Mouse (Mus musculus) MEL (cell line): ENCODE data around the gene Myh10. TPM values are rescaled to one million over a fixed set of nuclear protein-coding genes. Genes with fewer than 3 reads are reported as not detected.

ENCODE experiments used
- DNase-seq: peaks from one replicate; pipeline ENCODE4 v3.0.0; 2011; ENCODE audit warnings: low read depth, low spot score
- H3K27ac ChIP-seq: 2 replicates; pipeline ENCODE4 v1.5.1; 2012; ENCODE audit warnings: low read depth, mild to moderate bottlenecking, control low read depth, low read length, moderate library complexity; ENCODE audit not compliant: control insufficient read depth
- H3K27me3 ChIP-seq, 2 experiments: fragments of 150-350 bp in 1 of 2; sonication (generic) in 1 of 2; 2 replicates each; pipeline ENCODE4 v1.6.1; 2012; ENCODE audit warnings: low read length in 2 of 2, mild to moderate bottlenecking in 2 of 2, improper control_type of control experiment in 1 of 2, moderate library complexity in 1 of 2; ENCODE audit not compliant: insufficient read depth in 2 of 2, control insufficient read depth in 1 of 2
- H3K36me3 ChIP-seq, 2 experiments: 2 replicates each; pipeline ENCODE4 v1.6.1; 2012 to 2014; ENCODE audit warnings: low read length in 2 of 2, improper control_type of control experiment in 1 of 2, inconsistent platforms in 1 of 2, mild to moderate bottlenecking in 1 of 2; ENCODE audit not compliant: insufficient read depth in 2 of 2, control insufficient read depth in 1 of 2
- H3K4me1 ChIP-seq, 2 experiments: fragments of 150-350 bp in 1 of 2; sonication (generic) in 1 of 2; 2 replicates each; pipeline ENCODE4 v1.6.1; 2012; ENCODE audit warnings: low read length in 2 of 2, improper control_type of control experiment in 1 of 2, mild to moderate bottlenecking in 1 of 2; ENCODE audit not compliant: insufficient read depth in 2 of 2, control insufficient read depth in 1 of 2
- H3K4me3 ChIP-seq, 2 experiments: fragments of 150-350 bp in 1 of 2; sonication (generic) in 1 of 2; 2 replicates each; pipeline ENCODE4 v1.5.1; 2012; ENCODE audit warnings: low read depth in 2 of 2, low read length in 2 of 2, mild to moderate bottlenecking in 2 of 2, moderate library complexity in 2 of 2, control low read depth in 1 of 2, improper control_type of control experiment in 1 of 2; ENCODE audit not compliant: control insufficient read depth in 1 of 2, insufficient read depth in 1 of 2
- H3K79me2 ChIP-seq: 2 replicates; pipeline ENCODE4 v1.6.1; 2012; ENCODE audit warnings: mild to moderate bottlenecking, low read length, moderate library complexity; ENCODE audit not compliant: control insufficient read depth, poor library complexity, insufficient read depth
- H3K9ac ChIP-seq: 2 replicates; pipeline ENCODE4 v1.6.1; 2012; ENCODE audit warnings: low read depth, mild to moderate bottlenecking, control low read depth, low read length, moderate library complexity; ENCODE audit not compliant: control insufficient read depth, poor library complexity, severe bottlenecking
- H3K9me3 ChIP-seq: fragments of 150-350 bp; sonication (generic); replicated peaks from 2 replicates; pipeline ENCODE4 v1.6.1; 2012; ENCODE audit warnings: mild to moderate bottlenecking, low read length, improper control_type of control experiment, moderate library complexity; ENCODE audit not compliant: insufficient read depth
- CHD1 ChIP-seq: IDR thresholded peaks from 2 replicates; pipeline ENCODE4 v1.6.1; 2012; ENCODE audit warnings: low read depth, mild to moderate bottlenecking, inconsistent platforms, low read length, improper control_type of control experiment
- E2F4 ChIP-seq: IDR thresholded peaks from 2 replicates; pipeline ENCODE4 v1.6.1; 2011; ENCODE audit warnings: low read depth, low read length, improper control_type of control experiment, borderline replicate concordance
- EP300 ChIP-seq, 2 experiments: IDR thresholded peaks; 2 replicates each; pipeline ENCODE4 v1.6.1; 2011; ENCODE audit warnings: improper control_type of control experiment in 2 of 2, low read length in 2 of 2, low read depth in 1 of 2, mild to moderate bottlenecking in 1 of 2
- ETS1 ChIP-seq: IDR thresholded peaks from 2 replicates; pipeline ENCODE4 v1.6.1; 2012; ENCODE audit warnings: low read depth, mild to moderate bottlenecking, inconsistent platforms, low read length, improper control_type of control experiment, moderate library complexity
- GABPA ChIP-seq: IDR thresholded peaks from 2 replicates; pipeline ENCODE4 v1.6.1; 2012; ENCODE audit warnings: low read depth, mild to moderate bottlenecking, inconsistent platforms, low read length, improper control_type of control experiment, moderate library complexity
- GATA1 ChIP-seq: IDR thresholded peaks from 2 replicates; pipeline ENCODE4 v1.6.1; 2011; ENCODE audit warnings: low read depth, low read length, improper control_type of control experiment
- HCFC1 ChIP-seq: IDR thresholded peaks from 2 replicates; pipeline ENCODE4 v1.6.1; 2012; ENCODE audit warnings: low read depth, mild to moderate bottlenecking, inconsistent platforms, low read length, improper control_type of control experiment, moderate library complexity
- MAX ChIP-seq: IDR thresholded peaks from 2 replicates; pipeline ENCODE4 v1.6.1; 2011; ENCODE audit warnings: low read length, improper control_type of control experiment
- MEF2A ChIP-seq: IDR thresholded peaks from 2 replicates; pipeline ENCODE4 v1.6.1; 2014; ENCODE audit warnings: low read depth, mild to moderate bottlenecking, inconsistent platforms, low read length, improper control_type of control experiment; ENCODE audit not compliant: poor library complexity, insufficient replicate concordance, severe bottlenecking; ENCODE audit errors: extremely low read depth
- MXI1 ChIP-seq: IDR thresholded peaks from 2 replicates; pipeline ENCODE4 v1.6.1; 2011; ENCODE audit warnings: mild to moderate bottlenecking, low read depth, low read length, improper control_type of control experiment
- MYB ChIP-seq: IDR thresholded peaks from 2 replicates; pipeline ENCODE4 v1.6.1; 2011; ENCODE audit warnings: mild to moderate bottlenecking, low read depth, low read length, improper control_type of control experiment
- NRF1 ChIP-seq: IDR thresholded peaks from 2 replicates; pipeline ENCODE4 v1.6.1; 2014; ENCODE audit warnings: low read depth, mild to moderate bottlenecking, inconsistent platforms, low read length, improper control_type of control experiment, moderate library complexity; ENCODE audit not compliant: poor library complexity, insufficient read depth, severe bottlenecking
- POLR2A ChIP-seq, 2 experiments: IDR thresholded peaks; 2 replicates each; pipeline ENCODE4 v1.6.1; 2011 to 2012; ENCODE audit warnings: low read length in 2 of 2, mild to moderate bottlenecking in 2 of 2, control low read depth in 1 of 2, improper control_type of control experiment in 1 of 2, low read depth in 1 of 2, moderate library complexity in 1 of 2; ENCODE audit not compliant: control insufficient read depth in 1 of 2, insufficient read depth in 1 of 2, poor library complexity in 1 of 2
- POLR2AphosphoS2 ChIP-seq: IDR thresholded peaks from 2 replicates; pipeline ENCODE4 v1.6.1; 2011; ENCODE audit warnings: low read length, improper control_type of control experiment
- POLR2AphosphoS5 ChIP-seq: IDR thresholded peaks from 2 replicates; pipeline ENCODE4 v1.6.1; 2012; ENCODE audit warnings: low read depth, borderline replicate concordance, mild to moderate bottlenecking, inconsistent platforms, low read length, moderate library complexity, mixed read lengths
- RAD21 ChIP-seq: IDR thresholded peaks from 2 replicates; pipeline ENCODE4 v1.6.1; 2011; ENCODE audit warnings: mild to moderate bottlenecking, low read depth, low read length, improper control_type of control experiment
- RCOR1 ChIP-seq: IDR thresholded peaks from 2 replicates; pipeline ENCODE4 v1.6.1; 2012; ENCODE audit warnings: low read depth, mild to moderate bottlenecking, inconsistent platforms, low read length, improper control_type of control experiment
- SIN3A ChIP-seq: IDR thresholded peaks from 2 replicates; pipeline ENCODE4 v1.6.1; 2012; ENCODE audit warnings: low read length, improper control_type of control experiment, inconsistent platforms
- SMC3 ChIP-seq: IDR thresholded peaks from 2 replicates; pipeline ENCODE4 v1.6.1; 2011; ENCODE audit warnings: low read depth, low read length, improper control_type of control experiment
- TBP ChIP-seq: IDR thresholded peaks from 2 replicates; pipeline ENCODE4 v1.8.0; 2011; ENCODE audit warnings: low read depth, low read length, improper control_type of control experiment
- TCF12 ChIP-seq: IDR thresholded peaks from 2 replicates; pipeline ENCODE4 v1.6.1; 2014; ENCODE audit warnings: low read depth, mild to moderate bottlenecking, inconsistent platforms, low read length, improper control_type of control experiment, moderate library complexity
- UBTF ChIP-seq: IDR thresholded peaks from 2 replicates; pipeline ENCODE4 v1.6.1; 2012; ENCODE audit warnings: low read depth, mild to moderate bottlenecking, inconsistent platforms, low read length, improper control_type of control experiment, moderate library complexity, borderline replicate concordance; ENCODE audit not compliant: insufficient read depth
- ZKSCAN1 ChIP-seq: IDR thresholded peaks from 2 replicates; pipeline ENCODE4 v1.6.1; 2012; ENCODE audit warnings: low read depth, mild to moderate bottlenecking, inconsistent platforms, low read length, improper control_type of control experiment, moderate library complexity
- ZMIZ1 ChIP-seq: IDR thresholded peaks from 2 replicates; pipeline ENCODE4 v1.6.1; 2012; ENCODE audit warnings: low read depth, mild to moderate bottlenecking, inconsistent platforms, low read length, improper control_type of control experiment, moderate library complexity
- polyA plus RNA-seq, 2 experiments: library from polyadenylated mRNA; stranded (reverse) in 1 of 2; unstranded in 1 of 2; fragments of >175 nt in 1 of 2; fragments of >200 nt in 1 of 2; gene quantifications; 2 replicates each; pipeline versions ENCODE4 v1.2.1 to v1.2.4; 2012; ENCODE audit warnings: low replicate concordance in 2 of 2, low read depth in 1 of 2; ENCODE audit not compliant: insufficient read length in 2 of 2, insufficient read depth in 1 of 2, missing spikeins in 1 of 2
- total RNA-seq: library from RNA; depleted of rRNA; stranded (reverse); fragments of 300-350 nt; gene quantifications from 2 replicates; pipeline ENCODE4 v1.2.3, GENCODE M21; 2012

The Myh10 gene
- total and polyA plus RNA-seq, 3 experiments = 99.3 to 187 (median 127) TPM

- TF ChIP-seq ZMIZ1 = no peak
- TF ChIP-seq HCFC1 = peak; percentile 39
Measured at GRCm38 (mm10) chr11:68690465-68690864, 894 bp upstream of the Myh10 start (continued).

- peak overlapping the region; percentile 92 to 97 for H3K4me3 ChIP-seq
- H3K4me1 ChIP-seq = peaks cover 22 to 24% of the 10 kb centered on the region in 2 experiments
- DNase-seq = peak; percentile 67
- H3K9ac ChIP-seq = peak overlapping the region; percentile 95
- H3K27me3 ChIP-seq = no peaks in the 10 kb centered on the region
- TF ChIP-seq TBP (peak; percentile 42; the same call in 1 of the 2 replicates), MEF2A (no peak), RCOR1 (no peak), UBTF (peak; percentile 84; the same call in 1 of the 2 replicates), EP300 (IDR thresholded peaks at IDR 0.05; ENCODE audit: low read depth in 1 of 2, low read length in 2 of 2) (no peak), NRF1 (0 out of 2 replicates have a peak, but pooled peaks have one; percentile 20), HCFC1 (no peak), POLR2A (IDR thresholded peaks at IDR 0.05; ENCODE audit: control insufficient read depth in 1 of 2, insufficient read depth in 1 of 2, low read depth in 1 of 2, low read length in 2 of 2, poor library complexity in 1 of 2) (peak; percentile 30 to 73; a peak in 1 of 4 replicates), SMC3 (no peak), MXI1 (peak; percentile 2; the same call in 1 of the 2 replicates), CHD1 (no peak; the same call in 1 of the 2 replicates), ZMIZ1 (peak; percentile 2; the same call in 1 of the 2 replicates)
- peaks cover 43% of the 10 kb centered on the region for H3K79me2 ChIP-seq
- no peaks in the 10 kb centered on the region for H3K9me3 ChIP-seq
- H3K27ac ChIP-seq = peak overlapping the region; percentile 95
- H3K36me3 ChIP-seq = peaks cover 12 to 25% of the 10 kb centered on the region in 2 experiments
Measured at GRCm38 (mm10) chr11:68692010-68692692, 792 bp downstream of the Myh10 start.

GRCm38 (mm10) chr11:68692693-68693446 is 1.5 kb downstream of the Myh10 start:
- peaks cover 22 to 24% of the 10 kb centered on the region in 2 experiments for H3K4me1 ChIP-seq
- no peaks in the 10 kb centered on the region for H3K9me3 ChIP-seq
- no peaks in the 10 kb centered on the region for H3K27me3 ChIP-seq
- DNase-seq = peak; percentile 80
- peak overlapping the region; percentile 92 to 97 for H3K4me3 ChIP-seq
- H3K79me2 ChIP-seq = peaks cover 50% of the 10 kb centered on the region
- H3K27ac ChIP-seq = peak overlapping the region; percentile 95
- peaks cover 19 to 25% of the 10 kb centered on the region in 2 experiments for H3K36me3 ChIP-seq
- H3K9ac ChIP-seq = peak overlapping the region; percentile 95
- TF ChIP-seq TBP (0 out of 2 replicates have a peak, but pooled peaks have one; percentile 45), MEF2A (no peak), ETS1 (peak; percentile 11; the same call in 1 of the 2 replicates), SIN3A (no peak; the same call in 1 of the 2 replicates), GATA1 (peak; percentile 22; the same call in 1 of the 2 replicates), MAX (0 out of 2 replicates have a peak, but pooled peaks have one; percentile 28), MYB (no peak), MXI1 (peak; percentile 34), RAD21 (no peak), GABPA (no peak), POLR2AphosphoS2 (0 out of 2 replicates have a peak, but pooled peaks have one; percentile 40), ZMIZ1 (no peak), POLR2AphosphoS5 (no peak), E2F4 (peak; percentile 70; the same call in 1 of the 2 replicates), TCF12 (peak; percentile 49; the same call in 1 of the 2 replicates), ZKSCAN1 (no peak)
